Mouse (Mus musculus): ENCODE data around the gene Spopl.
"Not testable (repeated sequence)": the region's sequence is repeated elsewhere in the genome, so short reads cannot be mapped to it uniquely, and the experiment has no call there.

Gene Spopl

DNA sequence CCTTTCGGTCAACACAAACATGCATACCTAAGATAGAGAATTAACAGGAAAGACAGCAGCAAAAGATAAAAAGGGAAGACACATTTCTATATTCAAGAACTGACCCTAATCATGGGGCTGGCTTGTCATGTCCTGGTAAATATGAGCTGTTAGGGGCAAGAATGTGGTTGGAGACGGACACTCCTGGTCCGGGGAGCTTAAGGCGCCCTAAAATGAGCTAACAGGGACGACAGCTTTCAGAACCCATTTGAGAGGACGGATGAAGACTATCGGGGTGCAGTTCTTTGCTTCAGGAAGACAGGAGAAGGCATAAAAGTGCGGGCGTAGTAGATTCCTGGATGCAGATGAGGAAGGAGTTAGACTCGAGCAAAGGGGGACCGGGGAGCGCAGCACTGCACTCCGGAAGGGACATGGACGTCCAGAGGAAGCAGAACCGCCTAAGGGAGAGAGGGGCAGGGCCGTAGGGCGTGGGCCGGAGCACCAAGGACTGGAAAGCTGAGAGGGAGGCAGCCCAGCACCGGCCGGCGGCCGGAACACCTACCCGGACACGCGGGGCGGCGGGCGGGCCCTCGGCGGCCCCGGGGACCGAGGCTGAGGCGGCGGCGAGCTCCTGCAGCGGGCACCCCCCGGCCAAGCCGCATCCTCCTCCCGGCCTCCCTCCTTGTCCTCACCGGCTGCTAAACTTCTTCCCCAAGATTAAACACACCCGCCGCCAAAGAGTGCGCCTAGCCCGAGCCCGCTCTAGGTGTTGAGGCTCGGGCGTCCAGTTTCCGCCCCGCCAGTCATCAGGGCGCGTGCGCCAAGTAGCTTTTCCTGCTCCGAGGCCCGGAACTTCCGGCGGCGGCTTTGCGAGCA, at the start of gene Spopl:
Gene Spopl (minus strand): TSS at position 805 of the 855 bp plus-strand sequence.
- peak; percentile 74 to 77 for DNase-seq

DNA sequence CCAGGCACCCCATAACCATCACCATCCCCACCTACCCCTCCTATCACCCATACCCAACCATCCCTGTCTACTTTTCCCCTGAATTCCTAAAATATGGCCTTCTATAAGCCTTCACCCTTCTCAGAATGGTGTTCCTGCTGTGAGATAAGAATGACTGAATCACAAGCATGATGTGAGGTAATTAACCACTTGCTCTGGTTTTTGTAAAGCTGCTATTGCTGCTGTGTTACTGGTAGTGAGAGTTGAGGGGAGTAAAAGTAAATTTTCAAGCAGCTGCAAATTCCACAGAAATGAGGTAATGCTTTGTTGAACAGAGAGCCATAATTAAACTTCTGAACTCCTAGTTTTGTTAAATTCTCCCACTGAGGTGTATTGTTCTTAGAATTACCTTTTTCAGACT, 48.2 kb upstream of the Spopl start:
- no peak for DNase-seq

DNA sequence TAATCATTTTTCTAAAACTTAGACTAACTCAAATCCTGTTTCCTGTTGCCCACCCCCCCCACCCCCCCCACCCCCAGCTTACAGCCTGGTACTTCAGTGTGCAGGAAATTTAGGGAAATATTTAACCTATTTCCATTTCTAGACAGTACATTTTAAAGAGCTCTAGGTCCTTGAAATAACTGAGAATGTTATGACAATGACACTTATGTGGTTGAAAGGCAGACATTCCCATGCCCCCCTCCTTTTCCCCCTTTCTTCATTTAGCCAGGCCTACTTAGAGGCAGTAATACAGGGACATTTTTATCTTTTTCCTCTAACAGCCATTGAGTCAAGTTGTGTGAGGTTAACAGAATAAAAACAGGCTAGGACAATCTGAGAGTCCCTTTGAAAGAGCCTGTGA, 46.1 kb upstream of the Spopl start:
- no peak for DNase-seq

DNA sequence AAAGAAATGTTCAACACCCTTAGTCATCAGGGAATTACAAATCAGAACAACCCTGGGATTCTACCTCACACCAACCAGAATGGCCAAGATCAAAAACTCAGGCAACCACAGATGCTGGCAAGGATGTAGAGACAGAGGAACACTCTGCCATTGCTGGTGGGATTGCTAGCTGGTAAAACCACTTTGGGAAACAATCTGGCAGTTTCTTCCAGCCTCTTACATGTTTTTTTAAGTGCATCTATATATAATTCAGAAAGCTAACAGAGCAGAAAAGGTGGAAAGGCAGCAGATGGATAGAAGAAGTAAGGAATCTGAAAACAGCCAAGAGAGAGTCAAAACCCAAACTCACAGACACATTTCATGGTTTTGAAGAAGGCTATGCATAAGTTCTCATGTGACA, 33.5 kb upstream of the Spopl start:
- DNase-seq: no peak

DNA sequence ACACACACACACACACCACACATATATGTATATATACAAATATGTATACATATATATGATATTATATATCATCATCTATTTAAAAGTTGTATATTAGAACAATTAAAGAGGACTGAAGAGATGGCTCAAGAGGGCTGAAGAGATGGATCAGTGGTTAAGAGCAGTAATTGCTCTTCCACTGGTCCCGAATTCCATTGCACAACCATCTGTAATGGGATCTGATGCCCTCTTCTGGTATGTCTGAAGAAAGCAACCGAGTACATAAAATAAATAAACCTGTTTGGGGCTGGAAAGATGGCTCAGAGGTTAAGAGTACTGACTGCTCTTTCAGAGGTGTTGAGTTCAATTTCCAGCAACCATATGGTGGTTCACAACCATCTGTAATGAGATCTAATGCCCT, 16.9 kb upstream of the Spopl start:
- no peak for DNase-seq

DNA sequence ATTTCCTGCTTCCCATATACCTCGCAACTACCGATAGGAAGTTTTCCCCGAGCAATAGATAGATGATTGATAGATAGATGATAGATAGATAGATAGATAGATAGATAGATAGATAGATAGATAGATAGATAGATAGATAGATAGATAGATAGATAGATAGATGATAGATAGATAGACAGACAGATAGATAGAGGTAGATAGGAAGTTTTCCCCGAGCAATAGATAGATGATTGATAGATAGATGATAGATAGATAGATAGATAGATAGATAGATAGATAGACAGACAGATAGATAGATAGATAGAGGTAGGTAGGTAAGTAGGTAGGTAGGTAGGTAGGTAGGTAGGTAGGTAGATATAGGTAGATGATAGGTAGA, 239 bp upstream of the Spopl start:
- not testable (repeated sequence) for DNase-seq

DNA sequence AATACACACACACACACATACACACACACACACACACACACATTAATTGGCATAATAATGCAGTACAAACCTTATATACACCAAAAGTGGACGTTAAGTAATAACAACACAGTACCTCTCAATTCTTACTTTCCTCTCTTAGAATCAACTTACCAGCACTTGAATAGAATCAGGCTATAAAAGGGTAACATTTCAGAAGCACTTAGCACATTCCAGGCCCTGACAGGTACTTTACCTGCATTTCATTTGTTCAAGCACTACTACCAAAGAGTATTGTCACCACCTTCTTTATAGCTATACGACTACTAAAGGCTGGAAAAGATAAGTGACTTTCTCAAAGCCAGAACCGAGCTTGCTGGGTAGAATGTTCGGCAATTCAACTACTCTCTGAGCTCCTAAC, 1.3 kb downstream of the Spopl start:
- no peak for DNase-seq

DNA sequence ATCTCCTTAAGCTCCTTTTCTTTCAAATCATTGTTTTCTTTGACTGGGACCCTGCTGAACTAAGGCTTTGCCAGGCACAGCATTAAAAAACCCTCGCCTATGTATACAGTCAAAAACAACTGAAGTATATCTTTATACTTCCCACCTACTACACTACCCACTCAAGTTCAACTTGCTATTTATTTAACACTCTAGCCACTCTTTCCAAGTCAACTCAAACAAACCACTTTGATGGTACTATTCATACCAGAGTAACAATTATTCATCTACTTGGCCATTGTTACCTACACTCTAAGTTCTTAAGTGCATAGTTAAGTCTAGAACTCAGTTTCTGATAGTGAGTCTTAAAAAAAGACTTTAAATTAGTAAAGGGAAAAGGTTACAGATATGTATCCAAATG, 3.1 kb downstream of the Spopl start:
- DNase-seq: no peak

DNA sequence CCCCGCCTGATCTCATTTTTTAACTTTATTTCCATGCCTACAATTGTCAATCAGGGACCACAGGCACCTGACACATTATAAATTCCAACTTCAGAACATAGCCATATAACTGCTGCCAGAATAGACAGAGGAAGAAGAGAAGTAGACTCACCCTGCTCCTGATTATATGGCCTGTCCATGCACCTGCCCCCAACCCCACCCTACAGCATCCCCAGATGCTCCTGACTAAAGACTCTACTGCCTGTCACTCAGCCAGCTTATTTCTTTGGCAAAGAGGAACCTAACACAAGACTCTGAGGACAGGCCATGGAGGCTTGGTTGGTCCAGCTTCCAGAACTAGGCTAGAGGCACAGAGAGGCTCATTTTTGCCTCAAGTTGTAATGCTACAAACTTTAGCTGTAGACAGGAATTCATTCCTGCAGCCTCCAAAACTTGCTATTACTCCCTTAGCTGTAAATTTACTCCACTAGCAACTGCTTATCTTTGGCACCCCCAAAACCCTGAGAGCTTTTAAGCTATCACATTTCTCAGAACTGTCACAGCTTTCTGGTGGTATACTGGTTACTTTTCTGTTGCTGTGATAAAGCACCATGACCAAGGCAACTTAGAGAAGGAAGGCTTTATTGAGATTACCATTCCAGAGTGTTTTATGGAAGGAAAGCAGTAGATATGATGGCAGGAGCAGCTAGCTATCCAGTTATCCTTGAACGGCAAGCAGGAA, 6.7 kb downstream of the Spopl start:
- no peak for DNase-seq

DNA sequence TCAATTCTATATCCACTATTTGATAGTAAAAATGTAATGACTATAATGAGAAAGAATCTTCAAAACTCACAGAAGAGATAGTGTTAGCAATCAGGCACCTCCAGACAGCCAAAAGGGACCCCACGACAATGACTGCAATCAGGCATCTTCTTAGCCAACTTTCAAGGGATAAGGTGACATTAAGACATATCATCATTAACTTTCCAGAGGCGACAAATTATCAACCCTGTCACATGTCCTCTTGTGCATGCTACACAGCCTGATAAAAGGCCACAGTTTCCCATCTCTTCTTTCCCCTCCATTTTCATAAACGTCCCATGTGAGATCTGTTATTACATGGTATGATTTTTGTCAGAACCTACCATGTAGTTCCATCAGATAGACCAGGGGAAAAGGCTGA, 9.0 kb downstream of the Spopl start:
- no peak for DNase-seq

DNA sequence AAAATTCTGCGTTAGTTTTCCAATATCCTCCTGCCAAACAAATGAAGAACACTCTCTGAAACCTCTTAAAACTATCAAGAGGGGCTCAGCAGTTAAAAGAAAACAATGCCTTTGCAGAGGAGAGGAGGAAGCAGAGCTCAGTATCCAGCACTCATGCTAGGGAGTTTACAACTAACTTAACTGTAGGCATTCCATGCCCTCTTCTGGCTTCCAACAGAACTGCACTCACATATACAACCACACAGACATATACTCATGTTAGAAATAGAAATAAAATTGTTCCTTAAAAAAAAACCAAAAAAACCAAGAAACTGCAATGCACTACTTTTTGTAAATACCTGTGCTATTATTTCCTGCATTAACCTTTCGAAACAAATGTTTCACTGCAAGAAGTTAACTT, 12.7 kb downstream of the Spopl start:
- DNase-seq: no peak

DNA sequence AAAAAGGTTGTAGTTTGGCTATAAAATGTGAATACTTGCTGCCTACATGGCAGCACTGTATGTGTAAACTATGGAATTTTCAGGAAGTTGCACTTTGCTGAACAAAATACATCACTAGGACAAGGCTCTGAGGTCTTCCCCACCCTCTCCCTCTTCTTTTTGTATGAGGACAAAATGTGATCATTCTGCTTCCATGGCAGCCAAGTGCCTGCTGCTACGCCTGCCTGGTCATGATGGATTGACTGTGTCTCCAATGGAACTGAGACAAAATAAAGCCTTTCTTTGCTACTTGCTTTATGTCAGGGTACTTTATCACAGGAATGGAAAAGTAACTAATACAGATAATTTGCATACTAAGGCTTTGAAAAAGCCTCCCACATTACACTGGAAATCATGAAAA, 20.7 kb downstream of the Spopl start:
- DNase-seq: no peak

DNA sequence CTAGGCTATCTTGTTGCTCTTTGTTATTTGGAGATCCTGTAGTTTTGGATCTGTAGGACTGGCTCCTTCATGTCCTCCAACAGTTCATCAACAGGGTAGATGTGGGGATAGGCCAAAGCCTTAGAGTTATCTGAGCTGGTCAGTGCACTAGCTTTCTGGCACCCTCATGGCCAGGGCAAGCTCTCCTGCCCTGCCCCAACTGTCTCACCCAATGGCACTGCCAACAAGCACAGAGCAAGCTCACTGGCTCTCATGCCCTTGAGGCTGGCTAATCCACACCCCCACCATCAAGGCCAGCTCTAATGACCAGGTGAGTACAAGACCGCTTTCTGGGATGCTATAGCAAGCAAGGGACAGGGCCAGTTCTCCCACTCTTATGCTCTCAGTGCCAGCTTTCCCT, 24.7 kb downstream of the Spopl start:
- no peak for DNase-seq

DNA sequence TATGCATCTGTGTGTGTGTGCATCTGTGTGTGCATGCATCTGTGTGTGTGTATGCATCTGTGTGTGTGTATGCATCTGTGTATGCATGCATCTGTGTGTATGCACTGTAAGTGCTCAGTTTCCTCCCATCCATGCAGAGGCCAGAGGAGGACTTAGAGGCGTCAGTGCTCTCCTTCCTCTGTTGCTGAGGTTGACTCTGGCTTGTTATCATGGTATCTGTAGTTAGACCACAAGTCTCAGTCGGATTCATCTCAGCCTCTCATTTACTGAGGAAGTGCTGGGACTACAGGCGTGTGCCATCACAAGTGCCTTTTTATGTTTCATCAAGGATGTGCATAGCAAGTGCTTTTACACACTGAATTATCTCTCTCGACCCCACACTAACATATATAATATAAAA, 31.9 kb downstream of the Spopl start:
- DNase-seq: no peak

DNA sequence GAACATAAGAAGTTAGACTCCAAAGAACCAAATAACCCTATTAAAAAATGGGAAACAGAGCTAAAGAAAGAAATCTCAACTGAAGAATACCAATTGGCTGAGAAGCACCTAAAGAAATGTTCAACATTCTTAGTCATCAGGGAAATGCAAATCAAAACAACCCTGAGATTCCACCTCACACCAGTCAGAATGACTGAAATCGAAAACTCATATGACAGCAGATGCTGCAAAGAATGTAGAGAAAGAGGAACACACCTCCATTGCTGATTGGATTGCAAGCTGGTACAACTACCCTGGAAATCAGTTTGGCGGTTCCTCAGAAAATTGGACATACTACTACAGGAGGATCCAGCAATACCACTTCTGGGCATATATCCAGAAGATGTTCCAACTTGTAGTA, 44.2 kb downstream of the Spopl start:
- not testable (repeated sequence) for DNase-seq

DNA sequence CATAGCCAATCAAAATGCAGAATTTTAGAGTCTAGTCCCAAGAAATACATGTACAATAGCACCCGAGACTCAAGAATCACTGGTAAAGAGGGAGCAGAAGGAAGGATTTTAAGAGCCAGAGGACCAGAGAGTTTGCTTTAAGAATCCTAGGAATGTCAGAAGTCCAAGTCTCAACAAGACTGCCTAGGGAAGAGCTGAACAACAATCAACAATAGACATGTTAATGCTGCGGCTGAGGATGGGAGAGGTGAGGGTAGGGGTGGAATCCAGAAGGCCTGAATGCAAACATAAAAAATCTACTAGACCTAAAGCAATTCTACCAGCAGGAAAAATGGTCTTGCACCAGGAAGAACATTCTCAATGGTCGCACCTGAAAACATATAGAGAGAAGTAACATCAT, 66.8 kb downstream of the Spopl start:
- DNase-seq: no peak

DNA sequence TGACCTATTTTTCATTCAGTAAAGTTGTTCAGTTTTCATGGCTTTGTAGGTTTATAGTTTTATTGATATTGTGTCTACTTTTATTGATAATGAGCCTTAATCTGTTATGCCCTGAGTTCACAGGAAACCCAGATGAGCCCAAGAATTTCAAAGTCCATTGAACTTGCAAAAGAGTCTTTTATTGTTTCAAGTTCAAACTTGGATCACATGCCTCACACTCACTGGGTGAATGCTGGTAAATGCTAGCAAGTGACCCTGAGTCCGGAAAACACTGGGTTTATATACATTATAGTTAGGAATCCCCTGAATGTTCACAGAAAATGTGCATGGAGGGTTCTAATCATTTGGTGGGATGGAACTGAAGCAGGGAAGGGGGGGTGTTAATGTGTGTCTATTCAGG, 90.2 kb downstream of the Spopl start:
- no peak for DNase-seq

DNA sequence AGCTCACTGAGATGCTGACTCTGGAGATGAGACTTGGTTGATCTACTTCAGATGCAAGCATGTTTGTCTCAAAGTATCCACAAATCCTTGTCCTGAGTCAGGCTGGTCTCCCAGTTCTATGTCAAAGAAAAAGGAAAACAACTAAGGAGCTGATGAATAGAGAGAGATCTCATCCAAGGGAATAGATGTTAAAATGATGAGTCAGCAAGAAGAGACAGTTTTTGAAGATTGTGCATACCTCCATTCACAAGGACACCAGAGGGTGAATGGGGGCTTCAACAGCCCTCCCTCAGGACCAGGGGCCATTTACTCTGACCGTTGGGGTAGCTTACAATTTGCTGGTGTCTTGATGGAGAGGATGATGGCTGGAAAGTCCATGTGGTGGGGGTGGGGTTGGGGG, 104.4 kb downstream of the Spopl start:
- no peak for DNase-seq

DNA sequence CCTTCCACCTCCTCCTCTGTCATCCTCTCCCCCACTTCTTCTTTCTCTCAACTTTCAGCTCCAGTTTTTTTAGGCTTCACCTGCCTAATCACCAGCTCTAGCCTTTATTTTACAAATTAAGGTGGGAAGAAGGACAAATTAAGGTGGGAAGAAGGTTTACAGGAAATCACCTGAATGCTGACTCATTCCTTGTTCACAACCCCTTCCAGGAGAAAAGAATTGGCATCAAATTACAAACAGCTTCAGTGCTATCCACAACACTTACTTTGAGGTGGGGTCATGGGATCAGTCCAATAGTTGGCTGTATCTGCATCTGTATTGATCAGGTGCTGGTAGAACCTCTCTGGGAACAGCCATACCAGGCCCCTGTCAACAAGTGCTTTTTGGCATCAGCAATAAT, 114.5 kb downstream of the Spopl start:
- no peak for DNase-seq

Data from thymus, adult 18-20 months (tissue).